Mouse (Mus musculus): ENCODE data around the gene Hoxc8.

GRCm38 (mm10) chr15:103030142-103030541 is 39.7 kb downstream of the Hoxc8 start:
- TF ChIP-seq CTCF (IDR thresholded peaks at IDR 0.05; ENCODE audit: extremely low read depth, insufficient read depth, insufficient read length, insufficient replicate concordance) (no peak), POLR2A (IDR thresholded peaks at IDR 0.05; ENCODE audit: low read depth, low read length) (no peak)

All from spleen, adult 2 months (tissue).